Mouse (Mus musculus): ENCODE results near the gene Actn1.

Actn1 gene

DNA sequence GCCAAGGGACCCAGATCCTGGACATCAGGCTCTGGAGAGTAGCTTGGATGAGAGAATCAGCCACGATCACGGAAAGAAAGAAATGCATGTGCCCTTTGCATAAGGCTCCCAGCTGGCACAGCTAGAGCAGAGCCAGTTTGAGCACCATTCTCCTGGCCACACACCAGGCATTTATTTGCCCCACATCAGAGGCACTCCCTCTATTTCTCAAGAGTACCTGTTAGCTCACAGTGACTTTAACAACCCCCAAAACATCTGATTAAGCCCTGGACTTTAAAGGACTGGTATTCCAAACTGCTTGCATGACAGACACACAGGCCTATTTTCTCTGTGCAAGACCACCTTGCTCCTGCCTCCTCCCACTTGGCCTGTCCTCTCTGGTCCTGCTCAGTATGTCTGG lies 78.3 kb downstream of the Actn1 start:
- no peak for DNase-seq (ENCODE audit: low spot score)

DNA sequence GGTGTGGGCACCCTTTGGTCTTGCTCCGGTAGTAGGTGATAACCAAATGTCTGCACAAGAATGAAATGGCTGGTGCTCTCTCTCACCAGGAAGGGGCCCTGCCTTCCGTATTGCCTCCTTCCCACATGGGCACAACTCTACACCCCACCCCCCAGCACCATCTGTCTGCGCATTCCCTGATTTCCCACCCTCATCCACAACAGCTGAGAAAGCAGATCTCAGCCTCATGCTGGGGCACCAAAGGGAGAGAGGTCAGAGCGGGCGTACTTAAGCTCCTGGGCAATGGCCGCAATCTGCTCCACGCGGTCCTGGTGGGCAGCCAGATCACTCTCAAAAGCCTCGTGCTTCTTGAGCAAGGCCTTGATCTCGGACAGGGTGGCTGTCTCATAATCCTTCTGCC lies 82.1 kb downstream of the Actn1 start:
- no peak for DNase-seq (ENCODE audit: low spot score)

DNA sequence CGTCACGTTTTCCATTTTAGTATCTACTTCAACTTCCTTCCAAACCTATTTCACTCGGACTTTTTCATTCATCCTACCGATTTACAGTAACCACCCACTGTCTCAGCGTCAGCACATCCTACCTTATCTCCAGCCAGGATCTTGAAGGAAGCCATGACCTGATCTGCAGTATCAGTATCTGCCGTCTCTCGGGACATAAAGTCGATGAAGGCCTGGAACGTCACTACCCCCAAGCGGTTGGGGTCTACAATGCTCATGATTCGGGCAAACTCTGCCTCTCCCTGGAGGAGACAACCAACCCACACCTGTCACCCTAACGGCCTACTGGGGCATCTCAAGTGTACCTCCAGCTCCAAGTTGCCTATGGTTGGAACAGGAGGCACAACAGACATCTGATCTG lies 91.4 kb downstream of the Actn1 start:
- DNase-seq (ENCODE audit: low spot score), result no peak

DNA sequence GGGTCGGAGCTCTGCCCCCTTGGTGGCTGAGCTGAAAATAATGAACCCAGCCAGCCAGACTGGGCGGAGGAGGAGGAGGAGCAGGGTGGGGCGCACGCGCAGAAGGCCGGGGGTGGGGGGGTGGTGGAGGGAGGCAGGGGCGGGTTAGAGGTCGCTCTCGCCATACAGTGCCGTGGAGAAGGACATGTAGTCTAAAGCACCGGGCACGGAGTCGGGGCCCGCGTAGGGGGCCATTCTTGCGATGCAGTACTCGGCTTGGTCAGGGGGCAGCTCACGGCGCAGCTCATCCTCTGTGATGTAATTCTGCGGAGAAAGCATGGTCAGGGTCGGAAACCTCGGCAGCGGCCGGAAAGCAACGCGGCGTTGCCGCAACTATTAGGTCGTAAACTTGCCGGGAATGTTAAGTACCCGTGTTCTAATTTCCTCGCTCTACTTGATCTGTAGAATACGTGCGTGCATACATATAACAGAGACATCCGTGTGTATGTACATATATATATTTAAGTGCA lies 91.9 kb downstream of the Actn1 start:
- DNase-seq (ENCODE audit: low spot score), result peak; percentile 71

DNA sequence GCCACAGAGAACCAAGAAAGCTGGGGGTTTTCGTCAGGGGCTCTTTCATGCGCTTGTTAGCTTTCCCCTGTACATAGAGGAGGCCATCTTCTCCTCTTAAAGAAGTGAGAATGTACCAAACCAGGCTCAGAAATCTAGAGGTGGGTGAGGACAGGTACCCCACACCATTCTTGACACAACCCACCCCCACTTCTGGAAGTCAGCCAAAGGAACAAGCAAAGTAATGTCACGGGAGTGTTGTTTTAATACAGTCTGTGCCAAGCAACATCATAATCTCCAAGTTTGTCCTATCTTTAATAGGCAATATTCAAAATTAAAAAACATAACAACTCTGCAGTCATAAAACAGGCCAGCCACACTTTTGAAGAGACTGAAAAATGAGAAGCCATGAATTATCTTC lies 92.8 kb downstream of the Actn1 start:
- DNase-seq (ENCODE audit: low spot score), result no peak

DNA sequence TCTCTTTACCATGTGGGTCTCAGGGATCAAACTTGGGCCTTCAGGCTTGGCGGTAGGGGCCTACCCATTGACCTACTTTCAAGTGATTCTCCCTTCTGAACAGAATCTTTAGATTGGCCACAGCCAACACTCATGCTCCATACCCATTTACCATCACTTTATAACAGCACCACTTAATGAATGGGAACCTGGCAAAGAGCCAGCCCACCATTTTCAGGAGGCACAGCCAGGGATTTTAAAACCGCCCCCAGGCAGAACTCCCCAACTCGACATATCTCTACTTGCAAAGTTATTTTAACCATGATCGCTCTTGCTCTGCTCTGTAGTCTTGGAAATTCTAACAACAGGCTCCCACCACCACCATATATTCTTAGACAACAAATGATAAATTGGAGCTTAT lies 93.5 kb downstream of the Actn1 start:
- no peak for DNase-seq (ENCODE audit: low spot score)

DNA sequence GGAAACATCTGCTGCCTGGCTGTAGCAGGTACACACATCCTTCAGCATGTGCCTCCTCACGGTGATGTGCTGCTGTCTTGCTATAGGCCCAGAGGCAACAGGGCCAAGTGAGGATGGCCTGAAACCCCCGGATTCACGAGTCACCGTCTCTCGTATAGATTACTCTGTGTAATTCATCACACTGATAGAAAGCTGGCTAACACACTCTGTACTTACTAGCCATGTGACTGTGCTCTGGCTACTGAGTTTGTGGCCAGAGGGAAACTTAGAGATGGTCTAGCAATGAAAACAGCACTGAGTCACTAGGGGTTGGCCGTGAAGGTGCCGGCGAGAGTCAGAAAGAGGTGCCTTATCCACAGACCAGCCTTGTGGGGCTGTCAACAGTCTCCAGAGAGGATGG lies 95.6 kb downstream of the Actn1 start:
- DNase-seq (ENCODE audit: low spot score), result no peak

GRCm38 (mm10) chr12:80162448-80162847 lies 97.7 kb downstream of the Actn1 start:
- no peak for DNase-seq (ENCODE audit: low spot score)

GRCm38 (mm10) chr12:80157675-80158074 lies 102.5 kb downstream of the Actn1 start:
- peak; percentile 19 for DNase-seq (ENCODE audit: low spot score)

DNA sequence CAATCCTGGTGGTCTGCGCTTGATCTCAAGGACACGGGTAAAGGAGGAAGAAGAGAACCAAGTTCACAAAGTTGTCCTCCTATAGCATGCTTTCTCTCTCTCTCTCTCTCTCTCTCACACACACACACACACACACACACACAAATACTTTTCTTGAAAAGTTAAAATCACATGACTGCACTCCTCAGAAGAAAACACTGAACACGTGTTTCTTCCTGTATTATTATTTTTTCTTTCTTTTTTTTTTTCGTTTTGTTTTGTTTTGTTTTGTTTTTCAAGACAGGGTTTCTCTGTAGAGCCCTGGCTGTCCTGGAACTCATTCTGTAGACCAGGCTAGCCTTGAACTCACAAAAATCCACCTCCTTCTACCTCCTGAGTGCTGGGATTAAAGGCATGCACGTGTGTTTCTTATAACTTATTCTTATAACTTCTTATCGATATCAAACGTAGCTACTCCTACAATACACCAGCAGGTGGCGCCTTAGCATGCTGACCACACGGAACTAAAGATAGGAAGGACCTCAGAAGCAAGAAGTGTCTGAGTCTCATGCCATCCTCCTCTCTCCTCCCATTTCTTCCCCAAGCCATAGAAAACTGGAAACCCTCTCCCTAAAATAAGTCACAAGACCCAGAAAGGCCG lies 106.4 kb downstream of the Actn1 start:
- DNase-seq (ENCODE audit: low spot score), result peak; percentile 45

- DNase-seq (ENCODE audit: low spot score), result no peak
These were observed 107.1 kb downstream of the Actn1 start for GRCm38 (mm10) chr12:80153078-80153477.

DNA sequence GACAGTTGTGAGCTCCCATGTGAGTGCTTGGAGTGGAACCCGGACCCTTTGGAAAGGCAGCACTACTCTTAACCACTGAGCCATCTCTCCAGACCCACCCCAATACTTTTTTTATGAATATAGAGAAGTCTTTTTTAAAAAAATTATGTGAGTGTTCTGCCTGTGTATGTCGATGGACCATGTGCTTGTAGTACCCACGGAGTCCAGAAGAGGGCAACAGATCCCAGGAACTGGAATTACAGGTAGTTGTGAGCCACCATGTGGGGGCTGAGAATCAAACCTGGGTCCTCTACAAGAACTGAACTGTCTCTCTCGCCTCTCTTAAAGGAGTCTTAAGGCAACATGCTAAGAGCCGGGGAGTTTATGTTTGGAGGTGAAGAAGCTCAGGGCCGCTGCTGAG lies 108.3 kb downstream of the Actn1 start:
- DNase-seq (ENCODE audit: low spot score), result no peak

DNA sequence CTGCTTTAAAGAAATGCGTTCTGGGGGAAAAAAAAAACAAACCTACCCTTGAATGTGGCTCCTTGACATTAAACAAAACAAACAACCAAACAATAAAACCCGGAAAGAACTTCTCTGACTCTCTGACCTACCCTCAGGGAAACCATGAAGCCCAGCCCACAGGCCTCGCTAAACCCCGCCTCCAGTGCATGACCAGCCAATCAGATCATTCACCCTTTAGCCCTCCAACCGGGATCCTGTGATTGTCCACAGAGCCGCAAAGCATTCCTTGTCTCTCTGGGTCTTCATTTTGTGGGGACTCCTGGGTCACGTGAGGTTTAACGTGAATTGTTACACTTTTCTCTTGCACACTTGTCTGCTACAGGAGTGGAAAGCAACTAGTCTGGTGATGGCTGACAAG lies 109.5 kb downstream of the Actn1 start:
- DNase-seq (ENCODE audit: low spot score), result no peak

DNA sequence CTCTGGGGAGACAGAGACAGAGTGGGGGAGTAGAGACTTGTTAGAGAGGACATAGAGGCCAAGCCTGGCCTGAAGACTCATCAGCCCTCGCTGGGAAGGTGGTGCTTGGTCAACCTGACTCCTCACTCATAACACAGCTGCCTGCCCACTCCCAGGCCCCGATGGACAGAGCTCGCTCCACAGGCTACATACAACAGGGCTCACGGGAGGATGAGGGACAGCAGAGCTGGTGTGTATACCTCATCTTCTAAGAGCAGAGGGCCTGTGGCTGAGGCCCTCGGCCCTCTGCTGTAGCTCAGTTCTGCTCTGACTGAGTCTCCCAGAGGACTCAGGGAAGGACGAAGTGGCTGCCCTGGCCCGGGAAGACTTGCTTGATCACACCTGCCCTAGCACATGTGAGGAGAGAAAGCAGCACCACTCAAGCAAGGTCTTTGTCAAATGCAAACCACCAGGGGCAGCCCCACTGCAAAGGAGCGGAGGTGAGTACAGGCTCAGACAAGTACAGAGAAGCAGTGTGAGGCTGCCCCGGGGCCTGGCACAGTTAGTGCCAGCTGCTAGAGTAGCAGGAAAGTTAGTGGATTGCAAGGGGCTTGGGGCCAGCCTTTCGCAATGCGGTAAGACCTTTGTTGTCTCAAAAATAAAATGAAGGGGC lies 112.5 kb downstream of the Actn1 start:
- DNase-seq (ENCODE audit: low spot score), result no peak

GRCm38 (mm10) chr12:80146227-80147223 lies 113.6 kb downstream of the Actn1 start:
- peak; percentile 30 for DNase-seq (ENCODE audit: low spot score)

GRCm38 (mm10) chr12:80145365-80145764 lies 114.8 kb downstream of the Actn1 start:
- DNase-seq (ENCODE audit: low spot score), result no peak

DNA sequence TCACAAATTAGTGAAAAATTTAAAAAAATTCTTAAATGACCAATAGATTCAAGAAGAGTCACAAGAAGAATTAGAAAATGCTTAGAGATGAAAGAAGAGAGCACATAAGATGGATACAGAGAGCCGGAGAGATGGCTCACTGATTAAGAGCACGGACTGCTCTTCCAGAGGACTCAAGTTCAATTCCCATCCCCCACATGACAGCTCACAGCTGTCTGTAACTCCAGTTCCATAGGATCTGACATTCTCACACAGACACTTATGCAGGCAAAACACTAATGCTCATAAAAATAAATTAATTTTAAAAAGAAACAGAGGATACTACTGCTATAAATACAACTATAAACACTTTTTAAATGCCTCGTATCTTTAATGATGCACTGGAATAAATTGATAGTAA lies 115.3 kb downstream of the Actn1 start:
- DNase-seq (ENCODE audit: low spot score), result no peak

- DNase-seq (ENCODE audit: low spot score), result peak; percentile 50
These were observed 118.7 kb downstream of the Actn1 start for GRCm38 (mm10) chr12:80141470-80141869.

DNA sequence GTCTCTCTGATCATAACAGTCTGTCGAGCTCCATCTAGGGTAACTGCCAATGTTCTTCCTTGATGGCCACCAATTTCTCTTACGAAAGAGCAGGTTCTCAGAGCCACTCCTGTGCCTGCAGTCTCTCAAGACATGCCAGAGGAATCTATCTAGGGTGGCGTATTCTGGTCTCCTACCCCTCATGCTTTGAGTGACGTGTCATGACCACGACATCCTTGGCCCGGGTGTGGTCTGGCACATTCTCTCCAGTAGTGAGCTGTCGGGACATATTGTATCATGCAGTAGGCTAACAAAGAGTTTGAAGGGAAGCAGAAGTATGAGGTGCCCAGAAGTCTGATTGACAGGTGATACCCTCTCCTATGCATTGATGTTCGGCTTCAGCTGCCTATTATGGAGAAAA lies 119.2 kb downstream of the Actn1 start:
- no peak for DNase-seq (ENCODE audit: low spot score)

GRCm38 (mm10) chr12:80137744-80138143 lies 122.4 kb downstream of the Actn1 start:
- DNase-seq (ENCODE audit: low spot score), result no peak

- DNase-seq (ENCODE audit: low spot score), result no peak
These were observed 122.9 kb downstream of the Actn1 start for GRCm38 (mm10) chr12:80137246-80137645.

GRCm38 (mm10) chr12:80136264-80136930 lies 123.8 kb downstream of the Actn1 start:
- DNase-seq (ENCODE audit: low spot score), result no peak

All from T-cell, adult 2 months (primary cell).